Mouse (Mus musculus) ES-E14 (cell line): Measurements from ENCODE around the gene Rpl13a.

ENCODE experiments used
- CHD2 ChIP-seq: IDR thresholded peaks from 2 replicates; pipeline ENCODE4 v1.6.1; 2014; ENCODE audit warnings: mild to moderate bottlenecking, low read depth, low read length, inconsistent platforms
- ZC3H11A ChIP-seq: IDR thresholded peaks from 2 replicates; pipeline ENCODE4 v1.6.1; 2012; ENCODE audit warnings: low read depth, mild to moderate bottlenecking, inconsistent platforms, low read length, borderline replicate concordance

DNA sequence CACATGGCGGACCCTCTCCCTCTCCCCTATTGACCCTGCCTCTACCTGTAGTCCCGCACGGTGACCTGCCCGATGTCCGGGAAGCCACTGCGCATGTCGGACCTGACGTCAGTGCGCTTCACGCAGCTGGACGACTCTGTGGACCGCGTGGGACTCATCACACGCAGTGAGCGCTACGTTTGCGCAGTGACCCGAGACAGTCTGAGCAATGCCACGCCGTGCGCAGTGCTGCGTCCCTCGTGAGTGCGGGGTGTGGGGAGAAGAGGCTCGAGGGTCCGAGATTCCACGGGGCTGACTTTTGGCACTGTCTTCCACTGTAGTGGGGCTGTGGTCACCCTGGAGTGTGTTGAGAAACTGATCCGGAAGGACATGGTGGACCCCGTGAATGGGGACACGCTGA, 52.1 kb downstream of the Rpl13a start:
- TF ChIP-seq ZC3H11A (no peak), CHD2 (no peak)
